Mouse (Mus musculus) adrenal gland, postnatal 14 days (tissue): ENCODE measurements around the gene Nasp. TPM values are rescaled to one million over a fixed set of nuclear protein-coding genes. Genes with fewer than 3 reads are reported as not detected.

ENCODE experiments used
- DNase-seq: peaks from one replicate; pipeline ENCODE4 v3.0.0; 2021; ENCODE audit warnings: mixed read lengths
- total RNA-seq: library from RNA; stranded (reverse); gene quantifications from 2 replicates; pipeline ENCODE4 v1.2.3, GENCODE M21; 2021

Gene Nasp
- total RNA-seq, 1 experiment from 2014 or later, result 51.6 TPM

GRCm38 (mm10) chr4:116635197-116635596 is 7.5 kb upstream of the Nasp start:
- no peak for DNase-seq

- peak; percentile 95 for DNase-seq
Observed at GRCm38 (mm10) chr4:116627359-116627716, 403 bp downstream of the Nasp start.

GRCm38 (mm10) chr4:116626658-116627358 is 933 bp downstream of the Nasp start:
- peak; percentile 89 for DNase-seq

- no peak for DNase-seq
Observed at GRCm38 (mm10) chr4:116624831-116625230, 2.9 kb downstream of the Nasp start.

- DNase-seq, result no peak
Observed at GRCm38 (mm10) chr4:116615237-116615636, 12.5 kb downstream of the Nasp start.

- DNase-seq, result no peak
Observed at GRCm38 (mm10) chr4:116612621-116613020, 15.1 kb downstream of the Nasp start.

GRCm38 (mm10) chr4:116596978-116597881 is 30.5 kb downstream of the Nasp start:
- DNase-seq, result peak; percentile 96

GRCm38 (mm10) chr4:116596379-116596778 is 31.4 kb downstream of the Nasp start, which contains the start of gene Ccdc17:
TSS of gene Ccdc17 (plus strand) at chr4:116596654.
- DNase-seq, result no peak

- DNase-seq, result no peak
Observed at GRCm38 (mm10) chr4:116595793-116596192, 31.9 kb downstream of the Nasp start.

GRCm38 (mm10) chr4:116558151-116558882 is 69.4 kb downstream of the Nasp start:
- peak; percentile 34 for DNase-seq

- DNase-seq, result peak; percentile 99
Observed at GRCm38 (mm10) chr4:116557306-116558121, 70.2 kb downstream of the Nasp start, which contains the start of gene Gpbp1l1. TSS of gene Gpbp1l1 (plus strand) at chr4:116557658.

GRCm38 (mm10) chr4:116556561-116557305 is 71.0 kb downstream of the Nasp start:
- DNase-seq, result peak; percentile 96

GRCm38 (mm10) chr4:116555413-116556300 is 72.1 kb downstream of the Nasp start, which contains the start of gene Tmem69:
TSS of gene Tmem69 (minus strand) at chr4:116555936.
- DNase-seq, result peak; percentile 91

- DNase-seq, result no peak
Observed at GRCm38 (mm10) chr4:116553035-116553434, 74.7 kb downstream of the Nasp start.

Other genes starting within 250 kb of the Nasp start
- 38.9 and 44.3 TPM in 2 replicates for gene Mast2, start 163.8 kb downstream of the Nasp start, total RNA-seq
- gene Ipp, start 120.4 kb downstream of the Nasp start, total RNA-seq, result 13.2 and 14.5 TPM in 2 replicates
- gene Tmem69, start 72.0 kb downstream of the Nasp start, total RNA-seq, result 20.5 and 24.4 TPM in 2 replicates
- gene Gpbp1l1, start 70.3 kb downstream of the Nasp start, total RNA-seq, result 87.0 and 91.7 TPM in 2 replicates
- 10.0 and 11.0 TPM in 2 replicates for gene Ccdc17, start 31.3 kb downstream of the Nasp start, total RNA-seq
- gene Akr1a1, start 23.7 kb upstream of the Nasp start, total RNA-seq, result 639 and 649 TPM in 2 replicates
- gene Prdx1, start 57.6 kb upstream of the Nasp start, total RNA-seq, result 546 and 672 TPM in 2 replicates
- gene Mmachc, start 80.5 kb upstream of the Nasp start, total RNA-seq, result 39.5 and 41.9 TPM in 2 replicates
- gene Ccdc163, start 80.6 kb upstream of the Nasp start, total RNA-seq, result 18.8 and 19.6 TPM in 2 replicates
- 4.9 and 5.1 TPM in 2 replicates for gene Tesk2, start 93.0 kb upstream of the Nasp start, total RNA-seq
- 18.9 and 22.0 TPM in 2 replicates for gene Toe1, start 179.7 kb upstream of the Nasp start, total RNA-seq
- 2.5 and 6.4 TPM in 2 replicates for gene Mutyh, start 179.8 kb upstream of the Nasp start, total RNA-seq
- 6.1 and 7.0 TPM in 2 replicates for gene Hpdl, start 193.8 kb upstream of the Nasp start, total RNA-seq
- 3.1 and 3.5 TPM in 2 replicates for gene Zswim5, start 249.4 kb upstream of the Nasp start, total RNA-seq